Mouse (Mus musculus) lung, embryonic 14.5 days (tissue): Measurements from ENCODE around the gene Fto. TPM values are rescaled to one million over a fixed set of nuclear protein-coding genes. Genes with fewer than 3 reads are reported as not detected.
A peak's percentile ranks its signal among the peaks of the same experiment; 100 is the strongest.

Source experiments
- ATAC-seq: fragments of 200-750 bp; cut with Nextera tagmentation; 2 replicates; pipeline ENCODE4 v1.8.0; 2017; ENCODE audit warnings: mild to moderate bottlenecking, moderate TSS enrichment, moderate library complexity; ENCODE audit not compliant: insufficient read depth
- DNase-seq: peaks from one replicate; pipeline ENCODE4 v3.0.0-alpha.2; 2015
- H3K27ac ChIP-seq: fragments of 300-500 bp; sonication (generic); 2 replicates; pipeline ENCODE4 v1.5.1; 2014; ENCODE audit warnings: low read depth, mild to moderate bottlenecking, moderate library complexity
- H3K27me3 ChIP-seq: fragments of 300-500 bp; sonication (generic); 2 replicates; pipeline ENCODE4 v1.6.1; 2014; ENCODE audit warnings: low read length, control low read depth; ENCODE audit not compliant: insufficient read depth
- H3K36me3 ChIP-seq: fragments of 300-500 bp; sonication (generic); 2 replicates; pipeline ENCODE4 v1.6.1; 2014; ENCODE audit warnings: control low read depth; ENCODE audit not compliant: insufficient read depth
- H3K4me1 ChIP-seq: fragments of 300-500 bp; sonication (generic); 2 replicates; pipeline ENCODE4 v1.6.1; 2014; ENCODE audit warnings: antibody characterized with exemption, control low read depth; ENCODE audit not compliant: insufficient read depth
- H3K4me2 ChIP-seq: fragments of 300-500 bp; sonication (generic); 2 replicates; pipeline ENCODE4 v1.6.1; 2014; ENCODE audit warnings: mild to moderate bottlenecking
- H3K4me3 ChIP-seq: fragments of 300-500 bp; sonication (generic); 2 replicates; pipeline ENCODE4 v1.5.1; 2014; ENCODE audit warnings: low read depth, low read length
- H3K9ac ChIP-seq: fragments of 300-500 bp; sonication (generic); 2 replicates; pipeline ENCODE4 v1.6.1; 2014
- H3K9me3 ChIP-seq: fragments of 300-500 bp; sonication (generic); 2 replicates; pipeline ENCODE4 v1.6.1; 2016; ENCODE audit warnings: low read depth, low read length, control low read depth
- CTCF ChIP-seq: IDR thresholded peaks from 2 replicates; pipeline ENCODE4 v1.5.1; 2016; ENCODE audit warnings: antibody characterized with exemption, low read depth
- WGBS: fragments of 180-500 bp; shearing (Covaris S2); extraction: QIAGEN DNeasy Blood & Tissue Kit; methylation state at CpG from one replicate; pipeline ENCODE4 v1.1.7; 2014; 5-methylcytosine and 5-hydroxymethylcytosine counted together
- polyA plus RNA-seq: library from polyadenylated mRNA; unstranded; fragments of >200 nt; fragmentation: Nextera tagmentation; extraction: Ambion mirVana; gene quantifications from 2 replicates; pipeline ENCODE4 v1.2.1, GENCODE M21; 2014

Fto gene
- polyA plus RNA-seq, result 104 and 109 TPM in 2 replicates

DNA sequence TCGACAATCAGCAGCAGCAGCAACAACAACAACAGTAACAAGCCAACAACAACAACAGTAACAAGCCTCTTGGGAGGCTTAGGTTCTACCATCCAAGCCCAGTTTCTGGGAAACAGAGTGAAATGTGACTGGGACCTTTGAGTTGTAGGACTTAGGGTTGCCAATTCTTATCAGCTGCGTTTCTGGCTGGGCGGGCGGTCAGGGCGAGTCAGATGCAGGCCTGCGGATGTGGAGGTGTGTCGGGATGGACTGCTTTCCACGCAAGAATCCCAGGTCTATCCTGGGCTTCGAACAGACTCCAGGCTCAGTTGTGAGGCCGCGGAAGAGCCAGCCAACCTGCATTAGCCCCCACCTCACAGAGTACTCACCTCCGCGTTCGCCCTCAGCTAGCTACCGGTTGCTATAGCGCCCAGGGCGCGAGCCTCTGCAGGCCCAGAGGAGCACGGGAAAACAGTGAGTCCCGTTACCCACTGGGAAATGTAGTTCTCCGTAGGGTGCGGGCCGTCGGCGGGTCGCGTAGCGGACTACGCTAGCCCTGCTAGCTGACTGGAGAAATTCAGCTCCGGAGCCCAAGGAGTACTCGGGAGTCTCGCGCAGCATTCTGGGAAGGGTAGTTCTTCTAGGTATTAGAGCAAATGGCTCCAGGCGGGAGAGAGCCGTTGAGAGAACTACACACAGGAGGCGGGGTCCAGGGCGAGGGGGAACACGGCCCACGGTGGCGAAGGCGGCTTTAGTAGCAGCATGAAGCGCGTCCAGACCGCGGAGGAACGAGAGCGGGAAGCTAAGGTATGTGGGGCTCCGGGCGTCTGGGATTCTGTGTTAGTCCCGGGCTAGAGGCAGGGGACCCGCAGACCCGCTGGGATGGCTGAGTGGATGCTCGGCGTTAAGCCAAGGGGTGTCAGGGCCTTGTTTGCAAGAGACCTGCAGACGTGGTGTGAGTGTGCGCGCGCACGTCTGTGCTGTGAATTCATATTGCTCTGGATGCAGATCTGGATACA is at the start of gene Fto, which contains the start of gene Rpgrip1l:
Gene Fto (plus strand): TSS at position 691 of the 998 bp plus-strand sequence.
Gene Rpgrip1l (minus strand): TSS at position 428 of the 998 bp plus-strand sequence.
- DNase-seq (peak; percentile 99), ATAC-seq (peak; percentile 100)
- Histone ChIP-seq H3K4me1 (peaks cover 4% of the 10 kb centered on the region; the same call in 1 of the 2 replicates), H3K4me2 (peak within 1 kb of the TSS; percentile 64), H3K4me3 (peak within 1 kb of the TSS; percentile 71), H3K27ac (peak within 1 kb of the TSS; percentile 77; the same call in 1 of the 2 replicates), H3K9ac (peak within 1 kb of the TSS; percentile 87), H3K27me3 (no peaks in the 10 kb centered on the region), H3K9me3 (no peaks in the 10 kb centered on the region), H3K36me3 (peaks cover 5% of the 10 kb centered on the region; the same call in 1 of the 2 replicates)
- under 1% methylated on average over 59 of the region's 59 CpGs for WGBS
- no peak for TF ChIP-seq CTCF

DNA sequence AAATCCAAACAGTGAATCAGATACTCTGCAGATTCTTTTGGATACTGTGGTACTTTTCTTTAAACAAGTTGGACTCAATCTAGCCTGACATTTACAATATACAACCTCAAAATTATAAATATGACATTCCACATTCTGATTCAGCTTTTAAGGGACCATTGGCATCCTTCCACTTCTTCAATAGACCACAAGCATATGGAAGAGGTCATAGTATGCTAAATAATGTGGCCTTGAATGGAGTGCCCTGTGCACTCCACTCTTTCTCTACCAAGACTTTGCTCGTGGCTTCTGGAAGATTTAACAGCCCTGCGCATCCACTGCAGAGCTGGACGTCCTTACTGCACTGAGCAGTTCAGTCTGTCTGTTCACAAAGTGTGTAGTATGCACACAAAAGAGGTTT is 49.4 kb upstream of the Fto start:
- ATAC-seq (no peak), DNase-seq (peak; percentile 53)
- no peaks in the 10 kb centered on the region for H3K27me3 ChIP-seq
- no peak overlapping the region for H3K4me3 ChIP-seq
- H3K4me1 ChIP-seq, result no peaks in the 10 kb centered on the region
- TF ChIP-seq CTCF, result no peak
- H3K36me3 ChIP-seq, result 0 out of 2 replicates have a peak, but pooled peaks cover 3% of the 10 kb centered on the region
- no peak overlapping the region for H3K4me2 ChIP-seq
- 65% methylated on average over 3 of the region's 3 CpGs for WGBS
- no peak overlapping the region for H3K27ac ChIP-seq
- no peak overlapping the region for H3K9ac ChIP-seq
- H3K9me3 ChIP-seq, result no peaks in the 10 kb centered on the region

DNA sequence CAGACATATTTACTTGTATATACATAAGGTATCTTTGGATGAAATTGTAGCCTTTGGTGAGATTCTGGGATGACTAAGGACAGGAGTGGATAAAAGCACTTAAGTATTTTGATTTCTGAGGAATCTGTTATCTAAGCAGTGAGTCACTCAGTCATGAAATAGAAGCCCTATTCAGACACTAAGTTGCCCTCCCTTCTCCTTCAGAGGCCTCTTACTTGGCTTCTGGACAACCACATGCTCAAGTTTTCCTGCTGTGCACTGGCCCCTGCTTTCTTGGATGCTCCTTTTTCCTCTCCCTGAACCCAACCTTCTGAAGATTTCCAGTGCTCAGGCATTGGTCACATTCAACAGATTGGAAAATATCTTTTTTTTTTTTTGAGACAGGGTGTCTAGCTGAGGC is 48.8 kb upstream of the Fto start:
- Histone ChIP-seq H3K4me1 (no peaks in the 10 kb centered on the region), H3K27ac (no peak overlapping the region), H3K4me3 (no peak overlapping the region), H3K4me2 (no peak overlapping the region), H3K9ac (no peak overlapping the region), H3K36me3 (0 out of 2 replicates have a peak, but pooled peaks cover 6% of the 10 kb centered on the region), H3K9me3 (no peaks in the 10 kb centered on the region), H3K27me3 (no peaks in the 10 kb centered on the region)
- TF ChIP-seq CTCF, result no peak
- ATAC-seq (no peak), DNase-seq (no peak)

DNA sequence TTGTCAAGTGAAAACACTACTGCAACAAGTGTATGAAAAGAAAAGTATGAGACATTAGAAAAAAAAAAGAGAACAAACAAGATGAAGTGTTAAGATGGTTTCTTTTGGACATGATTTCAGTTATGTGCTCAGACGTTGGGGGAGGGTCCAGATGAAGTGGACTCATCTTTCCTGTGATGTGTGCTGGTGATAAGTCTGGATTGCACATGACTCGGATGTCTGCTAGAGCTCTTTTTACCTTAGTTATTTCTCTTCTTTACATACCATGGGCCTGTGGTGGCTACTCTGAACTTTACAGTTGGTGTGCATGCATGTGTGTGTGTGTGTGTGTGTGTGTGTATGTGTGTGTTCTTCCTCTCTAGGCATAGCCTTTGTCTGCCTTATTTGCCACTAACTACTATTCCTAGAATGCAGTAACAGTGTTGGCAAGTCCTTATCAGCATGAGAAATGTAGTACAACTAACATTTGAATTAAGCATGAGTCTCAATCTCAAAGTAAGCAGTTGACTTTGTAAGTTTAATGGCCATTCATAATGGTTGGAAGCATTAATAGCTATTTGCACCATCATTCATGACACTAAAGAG is 43.9 kb upstream of the Fto start:
- Histone ChIP-seq H3K4me3 (no peak overlapping the region), H3K27me3 (no peaks in the 10 kb centered on the region), H3K27ac (no peak overlapping the region), H3K9ac (no peak overlapping the region), H3K4me2 (no peak overlapping the region), H3K36me3 (peaks cover 10% of the 10 kb centered on the region; the same call in 1 of the 2 replicates), H3K9me3 (no peaks in the 10 kb centered on the region), H3K4me1 (no peaks in the 10 kb centered on the region)
- no peak for TF ChIP-seq CTCF
- DNase-seq, result no peak
- 70% methylated on average over 2 of the region's 2 CpGs for whole genome bisulfite sequencing
- ATAC-seq, result no peak

DNA sequence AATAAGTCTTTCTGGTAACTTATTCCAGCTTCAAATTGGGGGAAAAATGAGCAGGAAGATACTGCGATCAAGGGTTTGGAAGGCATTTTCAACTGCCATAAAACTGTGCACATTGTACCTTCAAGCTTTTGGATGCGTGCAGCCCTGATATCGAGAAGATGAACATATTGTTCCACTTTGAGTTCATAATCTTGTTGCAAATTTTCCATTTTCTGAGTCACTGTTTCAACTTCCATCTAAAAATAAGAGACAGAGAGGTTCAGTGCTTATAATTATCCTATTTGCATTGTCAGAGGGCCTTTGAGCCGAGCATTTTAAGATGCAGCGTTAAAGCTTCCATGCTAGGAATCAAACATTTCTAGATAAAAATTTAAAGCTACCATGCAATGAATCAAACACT is 39.8 kb upstream of the Fto start:
- no peaks in the 10 kb centered on the region for H3K27me3 ChIP-seq
- TF ChIP-seq CTCF, result no peak

DNA sequence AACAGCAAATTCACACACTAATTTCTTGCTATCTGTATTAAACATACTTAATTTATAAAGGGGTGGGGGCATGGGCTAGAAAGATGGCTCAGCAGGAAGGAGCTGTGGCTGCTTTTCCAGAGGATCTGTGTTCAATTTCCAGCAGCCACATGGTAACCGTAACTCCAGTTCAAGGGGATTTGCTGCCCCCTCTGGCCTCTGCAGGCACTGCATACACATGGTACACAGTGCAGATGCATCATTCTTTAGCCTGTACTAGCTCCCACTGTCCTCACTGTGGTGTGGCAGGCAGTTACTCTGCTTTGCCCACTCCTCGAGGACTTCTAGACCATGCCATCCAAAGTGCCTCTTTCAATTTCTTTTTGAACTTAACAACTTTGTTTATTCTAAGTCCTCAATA is 37.0 kb upstream of the Fto start:
- 87% methylated on average over 2 of the region's 2 CpGs for WGBS
- no peaks in the 10 kb centered on the region for H3K27me3 ChIP-seq
- no peak overlapping the region for H3K9ac ChIP-seq
- H3K36me3 ChIP-seq, result no peaks in the 10 kb centered on the region
- H3K4me3 ChIP-seq, result no peak overlapping the region
- no peaks in the 10 kb centered on the region; the same call in 1 of the 2 replicates for H3K9me3 ChIP-seq
- peak; percentile 50 for TF ChIP-seq CTCF
- H3K4me1 ChIP-seq, result no peaks in the 10 kb centered on the region
- ATAC-seq, result no peak
- H3K4me2 ChIP-seq, result no peak overlapping the region
- DNase-seq, result no peak
- H3K27ac ChIP-seq, result no peak overlapping the region

More for the DNA sequence above, 39.8 kb upstream of the Fto start:
- no peak overlapping the region for H3K9ac ChIP-seq
- DNase-seq, result no peak
- H3K4me2 ChIP-seq, result no peak overlapping the region
- no peak for ATAC-seq
- no peak overlapping the region for H3K27ac ChIP-seq
- H3K36me3 ChIP-seq, result peaks cover 6% of the 10 kb centered on the region; the same call in 1 of the 2 replicates
- no peaks in the 10 kb centered on the region for H3K4me1 ChIP-seq
- no peak overlapping the region for H3K4me3 ChIP-seq
- no peaks in the 10 kb centered on the region; the same call in 1 of the 2 replicates for H3K9me3 ChIP-seq
- 95% methylated on average over 5 of the region's 5 CpGs for WGBS

DNA sequence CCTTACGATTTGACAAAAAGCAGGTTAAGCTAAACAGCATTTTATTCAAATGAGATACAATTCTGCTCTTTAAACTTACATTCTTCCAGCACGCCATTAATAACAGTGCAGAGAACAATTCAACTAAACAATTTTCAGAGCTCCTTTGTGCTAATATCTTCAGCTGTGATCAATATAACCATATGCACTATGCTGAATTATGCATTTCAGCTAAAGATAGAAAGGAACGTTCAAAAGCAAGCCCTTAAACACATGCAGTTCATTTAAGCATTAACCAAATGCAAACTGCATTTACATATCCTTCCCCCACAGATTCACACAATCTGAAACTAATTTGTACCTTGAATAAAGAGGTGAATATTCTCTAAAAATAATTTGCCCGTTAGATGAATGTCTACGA is 35.3 kb upstream of the Fto start:
- no peak for DNase-seq
- no peaks in the 10 kb centered on the region for H3K4me1 ChIP-seq
- no peak overlapping the region for H3K4me3 ChIP-seq
- H3K27ac ChIP-seq, result no peak overlapping the region
- H3K36me3 ChIP-seq, result no peaks in the 10 kb centered on the region
- H3K4me2 ChIP-seq, result no peak overlapping the region
- H3K9me3 ChIP-seq, result no peaks in the 10 kb centered on the region; the same call in 1 of the 2 replicates
- TF ChIP-seq CTCF, result no peak
- whole genome bisulfite sequencing, result 81% methylated on average over 5 of the region's 5 CpGs
- ATAC-seq, result no peak
- no peak overlapping the region for H3K9ac ChIP-seq
- no peaks in the 10 kb centered on the region for H3K27me3 ChIP-seq
